Mouse (Mus musculus) ES-Bruce4 (cell line): ENCODE data around the gene Sorl1.

Source experiments
- CTCF ChIP-seq: IDR thresholded peaks from one replicate; pipeline ENCODE4 v1.8.1; 2011; ENCODE audit warnings: low read depth, low read length
- POLR2A ChIP-seq: IDR thresholded peaks from one replicate; pipeline ENCODE4 v1.8.1; 2011; ENCODE audit warnings: low read length; ENCODE audit not compliant: insufficient read depth

DNA sequence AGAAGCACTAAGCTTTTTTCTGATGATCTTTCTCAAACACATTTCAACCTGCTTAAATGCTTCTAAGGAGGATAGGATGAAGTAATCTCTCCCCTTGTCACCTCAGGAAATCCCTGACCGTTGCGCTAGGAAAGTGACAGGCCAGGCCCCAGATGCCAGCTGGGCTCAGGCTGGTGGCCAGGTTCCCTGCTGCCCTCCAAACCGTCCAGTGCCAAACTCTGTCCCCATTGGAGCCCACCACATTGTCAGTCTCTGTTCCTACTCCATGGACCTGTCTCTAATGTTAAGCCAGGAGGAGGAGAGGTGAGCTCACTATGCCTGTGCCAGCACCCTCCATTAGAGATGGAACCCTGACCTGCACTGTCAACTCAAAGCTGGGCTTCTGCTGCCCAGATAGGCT, 149.4 kb downstream of the Sorl1 start:
- TF ChIP-seq CTCF = no peak
- TF ChIP-seq POLR2A = no peak
